Mouse (Mus musculus): ENCODE measurements around the gene March7.

DNA sequence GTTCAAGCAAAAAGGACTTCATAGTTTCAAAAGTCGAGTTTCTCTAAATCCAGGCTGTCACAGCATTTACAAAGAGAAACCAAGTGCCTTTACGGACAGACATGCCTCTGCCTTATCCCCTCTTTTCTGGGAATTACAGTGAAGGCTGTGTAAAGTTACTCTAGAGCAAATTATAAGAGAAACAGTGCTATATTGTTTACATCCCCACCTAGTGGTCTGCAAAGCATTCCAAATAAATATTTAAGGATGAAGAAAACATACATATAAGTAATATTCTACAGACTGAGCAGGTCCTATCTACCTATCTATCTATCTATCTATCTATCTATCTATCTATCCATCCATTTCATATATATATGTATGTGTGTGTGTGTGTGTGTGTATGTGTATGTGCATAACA is 28.0 kb upstream of the March7 start:
- TF ChIP-seq EP300 (IDR thresholded peaks at IDR 0.05; ENCODE audit: insufficient read depth, low read depth, low read length) (no peak), POLR2A (IDR thresholded peaks at IDR 0.05; ENCODE audit: insufficient read depth, low read depth, low read length) (no peak)

Measured in heart, adult 2 months (tissue).